Comparison of ENCODE assay signal across 17 mouse cellular contexts in genomic region chr4:53862101-53862500, GRCm38 (mm10).
"Had no signal": no experiment of that assay in that cellular context is flagged by ENCODE, and none has a peak within 500 bp of the region (broad histone marks: within the 10 kb centered on the region; RNA-seq: fewer than 3 reads in every experiment).

No protein-coding gene starts in this region.

- H3K27ac ChIP-seq: liver, embryonic 15.5 days; lung, embryonic 15.5 days; midbrain, embryonic 10.5 days; neural tube, embryonic 13.5 days; neural tube, embryonic 15.5 days; stomach, embryonic 15.5 days; stomach, postnatal 0 days had no signal

- H3K27me3 ChIP-seq: liver, embryonic 15.5 days; lung, embryonic 15.5 days; neural tube, embryonic 13.5 days; neural tube, embryonic 15.5 days; stomach, embryonic 15.5 days had no signal

- H3K4me1 ChIP-seq: liver, embryonic 15.5 days; lung, embryonic 15.5 days; neural tube, embryonic 13.5 days; neural tube, embryonic 15.5 days; stomach, embryonic 15.5 days had no signal

- DNase-seq: liver, postnatal 0 days; lung, adult 2 months; lung, postnatal 14 days; lung, postnatal 36 days; midbrain, embryonic 14.5 days; right cerebral cortex, postnatal 14 days; thymus, adult 2 months; thymus, postnatal 25 days; thymus, postnatal 4 days had no signal

- H3K9me3 ChIP-seq: liver, embryonic 15.5 days; lung, embryonic 15.5 days; midbrain, embryonic 10.5 days; neural tube, embryonic 15.5 days; stomach, embryonic 15.5 days had no signal

- H3K4me3 ChIP-seq: liver, embryonic 15.5 days; lung, embryonic 15.5 days; midbrain, embryonic 10.5 days; myocyte; neural tube, embryonic 13.5 days; neural tube, embryonic 15.5 days; stomach, embryonic 15.5 days had no signal

- H3K36me3 ChIP-seq: liver, embryonic 15.5 days; lung, embryonic 15.5 days; neural tube, embryonic 15.5 days; stomach, embryonic 15.5 days had no signal
